Mouse (Mus musculus) splenic B cell, adult 2 months (primary cell): ENCODE data around the gene Srgn.
A peak's percentile ranks its signal among the peaks of the same experiment; 100 is the strongest.

Source experiments
- DNase-seq: peaks from one replicate; pipeline ENCODE4 v3.0.0-alpha.2; 2011; ENCODE audit warnings: low read depth, low spot score
- H3K27me3 ChIP-seq: 2 replicates; pipeline ENCODE4 v1.6.1; 2012; ENCODE audit warnings: mild to moderate bottlenecking, low read length, moderate library complexity, mixed read lengths; ENCODE audit not compliant: control insufficient read depth, poor library complexity, insufficient read depth, severe bottlenecking
- H3K36me3 ChIP-seq: 2 replicates; pipeline ENCODE4 v1.6.1; 2012; ENCODE audit warnings: mild to moderate bottlenecking, low read length, moderate library complexity, mixed read lengths; ENCODE audit not compliant: control insufficient read depth, poor library complexity, insufficient read depth, severe bottlenecking

Srgn gene

GRCm38 (mm10) chr10:62527351-62527750 is at the start of gene Srgn:
Srgn (minus strand) TSS chr10:62527451.
- no peaks in the 10 kb centered on the region for H3K36me3 ChIP-seq
- no peak for DNase-seq
- H3K27me3 ChIP-seq: no peaks in the 10 kb centered on the region

DNA sequence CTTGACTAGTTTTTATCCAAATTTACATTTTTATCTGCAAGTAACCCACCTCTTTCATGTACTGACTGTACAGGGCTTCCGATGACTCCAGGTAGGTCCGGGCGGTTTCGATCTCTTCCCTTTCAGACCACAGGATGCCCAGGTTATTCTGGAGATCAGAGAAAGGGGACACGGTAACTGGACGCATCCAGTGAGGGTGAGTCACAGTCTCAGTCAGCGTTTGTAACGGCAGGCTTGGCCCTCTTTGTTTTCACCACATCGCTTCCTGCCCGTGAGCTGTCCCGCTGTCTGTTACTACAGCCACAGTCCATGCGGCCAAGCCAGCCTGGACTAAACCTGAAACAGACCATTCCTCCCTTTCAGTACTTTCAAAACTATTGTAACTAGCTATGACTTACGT is 47.8 kb upstream of the Srgn start:
- Histone ChIP-seq H3K27me3 (no peaks in the 10 kb centered on the region), H3K36me3 (peaks cover 7% of the 10 kb centered on the region)
- DNase-seq: no peak

DNA sequence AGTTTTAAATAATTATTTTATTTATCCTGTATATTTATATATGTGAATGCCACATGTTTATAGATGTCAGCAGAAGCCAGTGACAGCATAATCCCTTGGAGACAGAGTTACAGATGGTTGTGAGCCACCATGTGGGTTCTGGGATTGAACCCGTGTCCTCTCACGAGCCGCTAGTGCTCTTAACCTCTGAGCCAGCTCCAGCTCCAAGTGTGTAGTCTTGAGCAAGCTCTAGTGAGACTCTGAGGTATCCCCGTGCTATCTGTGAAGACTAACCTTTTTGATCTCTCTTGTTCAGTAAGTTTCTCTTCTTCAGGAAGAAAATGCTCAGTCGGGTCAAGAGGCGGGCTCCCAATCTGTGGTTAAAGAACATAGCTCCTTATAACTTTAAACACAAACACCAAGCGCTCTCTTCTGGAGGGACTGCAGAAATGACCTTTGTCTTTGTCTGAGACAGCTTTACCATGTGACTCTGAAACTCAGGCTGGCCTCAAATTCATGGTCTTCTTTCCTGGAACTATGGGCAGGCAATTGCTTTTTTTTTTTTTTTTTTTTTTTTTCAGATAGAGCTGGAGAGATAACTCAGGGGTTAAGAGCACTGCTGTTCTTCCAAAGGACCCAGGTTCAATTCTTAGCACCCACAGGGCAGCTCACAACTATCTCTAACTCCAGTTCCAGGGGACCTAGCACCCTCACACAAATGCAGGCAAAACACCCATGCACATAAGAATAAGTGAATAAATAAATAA is 43.0 kb upstream of the Srgn start:
- H3K36me3 ChIP-seq: peaks cover 16% of the 10 kb centered on the region
- DNase-seq: no peak
- no peaks in the 10 kb centered on the region for H3K27me3 ChIP-seq

- H3K27me3 ChIP-seq: no peaks in the 10 kb centered on the region
- H3K36me3 ChIP-seq: peaks cover 16% of the 10 kb centered on the region
- DNase-seq: no peak
Observed at GRCm38 (mm10) chr10:62568861-62569260, 41.6 kb upstream of the Srgn start.

DNA sequence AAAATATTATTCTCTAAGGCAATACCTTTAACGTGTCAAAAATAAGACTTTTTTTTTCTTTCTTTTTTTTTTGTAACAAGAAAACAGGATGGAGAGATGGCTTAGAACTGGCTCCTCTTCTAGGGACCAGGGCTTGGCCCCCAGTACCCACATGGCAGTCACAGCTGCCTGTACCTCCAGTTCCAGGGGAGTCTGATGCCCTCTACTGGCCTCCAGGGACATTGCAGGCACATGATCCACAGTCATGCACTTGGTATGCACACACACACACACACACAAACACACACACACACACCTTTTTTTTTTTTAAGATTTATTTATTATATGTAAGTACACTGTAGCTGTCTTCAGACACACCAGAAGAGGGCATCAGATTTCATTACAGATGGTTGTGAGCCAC is 30.5 kb upstream of the Srgn start:
- H3K36me3 ChIP-seq: 0 out of 2 replicates have a peak, but pooled peaks cover 3% of the 10 kb centered on the region
- peak; percentile 67 for DNase-seq
- no peaks in the 10 kb centered on the region for H3K27me3 ChIP-seq

GRCm38 (mm10) chr10:62556558-62556901 is 29.3 kb upstream of the Srgn start:
- DNase-seq: peak; percentile 56
- no peaks in the 10 kb centered on the region for H3K27me3 ChIP-seq

DNA sequence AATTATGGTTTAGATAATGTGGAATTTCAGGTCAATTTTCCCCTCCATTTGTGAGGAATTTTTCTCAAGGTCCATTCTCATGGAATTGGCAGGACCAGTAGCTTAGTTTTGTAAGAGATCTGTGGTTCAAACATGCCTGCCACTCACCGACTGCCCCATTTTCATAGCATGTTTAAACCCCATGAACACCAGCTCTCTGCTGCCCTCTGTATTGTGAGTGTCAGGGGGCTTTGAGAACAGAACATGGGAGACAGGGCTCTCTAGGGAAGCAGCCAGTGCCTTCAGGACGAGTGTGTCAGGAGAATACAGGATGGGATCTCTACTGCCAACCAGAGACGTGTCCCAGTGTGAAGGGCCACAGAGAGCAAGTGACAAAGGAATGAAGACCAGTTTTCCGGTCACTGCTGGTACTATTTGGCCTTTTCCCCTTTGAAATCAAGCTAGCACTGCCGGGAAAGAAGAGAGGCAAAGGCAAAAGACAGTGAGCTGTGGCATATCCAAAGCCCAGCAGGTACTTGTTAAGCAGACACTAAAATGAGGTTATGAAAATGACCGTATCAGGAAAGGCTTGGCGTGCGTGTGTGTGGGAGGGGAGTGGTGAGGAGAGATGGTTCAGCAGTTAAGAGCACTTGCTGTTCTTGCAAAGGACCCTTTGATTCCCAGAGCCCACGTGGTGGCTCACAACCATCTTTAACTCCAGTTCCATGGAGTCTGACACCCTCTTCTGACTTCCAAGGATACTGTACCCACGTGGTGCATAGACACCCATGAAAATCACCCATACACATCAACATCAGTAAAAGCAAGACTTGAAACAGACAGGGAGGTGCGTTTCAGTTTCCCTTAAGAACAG is 28.7 kb upstream of the Srgn start:
- H3K36me3 ChIP-seq: 0 out of 2 replicates have a peak, but pooled peaks cover 3% of the 10 kb centered on the region
- peak; percentile 47 for DNase-seq
- H3K27me3 ChIP-seq: no peaks in the 10 kb centered on the region

More at GRCm38 (mm10) chr10:62556558-62556901, 29.3 kb upstream of the Srgn start:
- 0 out of 2 replicates have a peak, but pooled peaks cover 3% of the 10 kb centered on the region for H3K36me3 ChIP-seq

DNA sequence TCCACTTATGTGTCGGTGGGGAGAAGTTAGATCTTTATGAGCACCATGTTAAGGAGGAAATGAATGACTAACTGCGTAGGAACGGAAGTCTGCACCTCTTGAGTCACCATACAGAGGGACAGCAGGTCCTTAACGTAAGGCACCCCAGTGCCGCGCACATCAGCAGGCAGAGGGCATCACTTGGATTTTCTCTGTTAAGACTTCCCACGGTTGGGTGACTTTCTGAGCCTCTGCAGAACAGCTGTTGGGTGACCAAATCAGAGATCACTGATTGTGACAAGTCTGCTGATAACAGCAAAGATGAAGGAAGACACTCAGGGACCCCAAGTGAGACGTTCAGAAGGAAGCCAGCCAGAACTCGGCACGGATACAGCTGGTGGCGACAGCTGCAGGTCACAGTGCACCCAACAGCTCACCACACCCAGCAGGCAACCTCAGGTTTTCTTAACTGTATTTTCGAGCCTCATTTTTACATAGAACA is 26.4 kb upstream of the Srgn start:
- DNase-seq: peak; percentile 78
- Histone ChIP-seq H3K27me3 (no peaks in the 10 kb centered on the region), H3K36me3 (no peaks in the 10 kb centered on the region)

DNA sequence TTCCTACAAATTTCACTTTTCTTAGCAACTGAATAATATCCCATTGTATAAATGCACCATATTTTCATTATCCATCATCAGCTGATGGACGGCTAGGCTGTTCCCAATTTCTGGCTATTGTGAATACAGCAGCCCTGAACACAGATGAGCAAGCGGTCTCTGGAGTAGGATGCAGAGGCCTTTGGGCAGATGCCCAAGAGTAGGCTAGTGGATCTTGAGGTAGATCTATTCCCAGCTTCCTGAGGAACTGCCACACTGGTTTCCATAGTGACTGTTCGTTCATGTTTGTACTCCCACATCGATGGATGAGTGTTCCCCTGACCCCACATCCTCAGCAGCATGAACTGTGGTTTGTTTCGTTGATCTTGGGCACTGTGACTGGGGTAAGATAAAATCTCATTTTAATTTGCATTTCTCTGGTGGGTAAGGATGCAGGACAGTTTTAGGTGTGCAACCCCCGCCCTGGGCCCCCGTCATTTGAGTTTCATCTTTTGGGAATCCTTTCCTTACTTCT is 23.6 kb upstream of the Srgn start:
- H3K36me3 ChIP-seq: no peaks in the 10 kb centered on the region
- no peak for DNase-seq
- H3K27me3 ChIP-seq: no peaks in the 10 kb centered on the region; the same call in none of the 2 replicates

GRCm38 (mm10) chr10:62549523-62550166 is 22.4 kb upstream of the Srgn start:
- no peaks in the 10 kb centered on the region for H3K36me3 ChIP-seq
- peak; percentile 93 for DNase-seq
- no peaks in the 10 kb centered on the region; the same call in none of the 2 replicates for H3K27me3 ChIP-seq

DNA sequence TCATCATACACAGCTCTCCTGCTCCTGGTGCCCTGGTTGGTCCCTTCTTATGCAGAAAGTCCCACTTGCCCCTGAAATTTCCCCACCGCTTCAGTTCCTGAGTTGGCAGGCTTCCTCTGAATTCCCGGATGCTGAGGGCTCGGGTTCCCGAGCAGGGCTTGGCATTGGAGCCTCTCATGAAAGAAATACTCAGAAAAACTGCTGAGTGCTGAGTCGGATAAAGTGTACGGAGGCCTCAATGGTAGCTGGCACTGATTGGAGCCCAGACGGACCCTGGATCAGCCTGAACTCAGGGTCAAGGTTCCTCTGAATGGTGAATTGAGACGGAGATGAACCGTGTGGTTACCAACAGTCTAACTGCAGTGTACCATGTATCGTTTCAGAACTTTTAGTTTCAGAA is 19.2 kb upstream of the Srgn start:
- Histone ChIP-seq H3K36me3 (no peaks in the 10 kb centered on the region), H3K27me3 (no peaks in the 10 kb centered on the region; the same call in none of the 2 replicates)
- no peak for DNase-seq

- H3K36me3 ChIP-seq: no peaks in the 10 kb centered on the region
- no peaks in the 10 kb centered on the region; the same call in none of the 2 replicates for H3K27me3 ChIP-seq
- no peak for DNase-seq
Observed at GRCm38 (mm10) chr10:62545759-62546158, 18.5 kb upstream of the Srgn start.

DNA sequence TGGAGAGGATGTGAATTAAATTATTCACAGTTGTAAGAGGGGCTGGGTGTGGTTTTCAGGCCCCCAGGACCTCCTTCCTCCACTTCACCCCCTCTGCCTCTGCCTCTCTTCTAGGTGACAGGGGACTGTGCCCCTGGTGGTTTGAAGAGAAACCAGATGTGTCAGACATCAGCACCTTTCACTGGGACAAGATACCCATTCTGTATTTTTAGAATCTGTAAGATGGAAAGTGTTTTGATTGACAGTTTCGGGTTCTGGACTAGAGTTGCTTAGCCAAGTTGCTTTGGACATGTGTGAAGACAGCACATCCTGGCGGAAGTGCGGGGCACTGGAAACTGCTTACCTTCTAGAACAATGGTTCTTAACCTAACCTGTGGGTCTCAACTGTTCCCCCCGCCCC is 17.1 kb upstream of the Srgn start:
- H3K27me3 ChIP-seq: no peaks in the 10 kb centered on the region; the same call in none of the 2 replicates
- H3K36me3 ChIP-seq: no peaks in the 10 kb centered on the region
- peak; percentile 68 for DNase-seq

- peak; percentile 93 for DNase-seq
- Histone ChIP-seq H3K27me3 (no peaks in the 10 kb centered on the region; the same call in none of the 2 replicates), H3K36me3 (no peaks in the 10 kb centered on the region)
Observed at GRCm38 (mm10) chr10:62543399-62543808, 16.2 kb upstream of the Srgn start.
